Mouse (Mus musculus): ENCODE data around the gene Sytl4. TPM values are rescaled to one million over a fixed set of nuclear protein-coding genes. Genes with fewer than 3 reads are reported as not detected.

The Sytl4 gene
- total RNA-seq (2012; rRNA removed) (0.04 TPM in 2 replicates), total RNA-seq (2014; rRNA removed) (0.09 TPM in 1 of 2 replicates, not detected in the other), polyA plus RNA-seq (2012; ENCODE audit: insufficient read length, low read depth) (not detected in 2 replicates)

DNA sequence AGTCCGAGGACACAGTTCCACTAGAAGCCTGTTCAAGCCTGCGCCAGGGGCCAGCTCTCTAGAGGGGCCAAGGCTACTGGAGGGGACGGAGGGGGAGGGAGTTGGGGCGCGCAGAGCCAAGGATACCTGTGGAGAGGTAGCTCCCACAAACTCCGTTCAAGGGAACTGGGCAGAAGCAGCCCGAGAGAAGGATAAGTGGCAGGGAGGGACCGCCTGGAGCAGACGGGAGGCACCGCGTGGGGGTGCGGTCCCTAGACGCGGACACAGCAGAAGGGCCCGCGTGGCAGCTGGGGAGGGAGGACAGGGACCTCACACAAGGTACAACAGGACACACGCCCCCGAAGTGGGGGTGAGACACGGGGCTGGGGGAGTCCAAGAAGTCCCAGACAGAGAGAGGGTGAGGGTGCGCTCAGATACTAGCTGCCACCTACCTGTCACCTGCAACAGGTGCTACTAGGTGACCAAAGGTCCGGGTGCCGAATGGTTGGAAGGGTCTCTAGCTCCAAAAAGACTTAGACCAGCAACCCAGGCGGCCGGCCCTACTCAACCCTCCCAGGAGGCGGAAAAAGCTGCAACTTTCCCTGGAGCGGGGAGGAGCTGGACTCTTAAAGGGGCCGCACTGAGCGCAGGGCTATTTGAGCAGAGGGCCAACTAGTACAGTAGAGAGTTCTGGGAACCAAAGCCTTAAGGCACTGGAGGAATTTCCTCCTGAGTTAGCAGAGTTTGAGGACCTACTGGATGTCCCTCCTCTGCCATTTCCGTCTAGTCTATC, at the start of gene Sytl4:
Gene Sytl4, minus strand, starts transcription at position 582 of the 772 bp plus-strand sequence.
- no peak within 1 kb of the TSS; the same call in 1 of the 2 replicates for H3K4me2 ChIP-seq (ENCODE audit: insufficient read depth, low read depth, poor library complexity, severe bottlenecking)
- H3K4me3 ChIP-seq (replicated peaks in 1 of 3; ENCODE audit: low read depth in 2 of 3, low read length in 2 of 3, poor library complexity in 1 of 3), result no peak within 1 kb of the TSS
- H3K27ac ChIP-seq (ENCODE audit: insufficient read depth, low read depth), result no peak within 1 kb of the TSS
- TF ChIP-seq NELFE (IDR thresholded peaks at IDR 0.05; ENCODE audit: low read depth, low read length), result no peak
- no peak for TF ChIP-seq ZC3H11A (IDR thresholded peaks at IDR 0.05; ENCODE audit: low read depth, low read length)
- no peak for TF ChIP-seq HCFC1 (IDR thresholded peaks at IDR 0.05; ENCODE audit: low read depth, low read length)
- TF ChIP-seq ZMIZ1 (IDR thresholded peaks at IDR 0.05; ENCODE audit: low read depth, low read length), result no peak
- no peak for TF ChIP-seq IRF4 (IDR thresholded peaks at IDR 0.05; ENCODE audit: low read depth, low read length)
- dilution Hi-C loops (cut with MboI; ENCODE audit: extremely low pct_ligation_motif_present, extremely low pct_unique_long_range_greater_than_20kb, low sequenced_read_pairs), result no loop called here
- in situ Hi-C loops (cut with MboI; ENCODE audit: low pct_ligation_motif_present, low pct_unique_long_range_greater_than_20kb, low sequenced_read_pairs), result no loop called here
- no peak within 1 kb of the TSS for H3K9ac ChIP-seq (ENCODE audit: insufficient read depth, low read depth)
- H3K79me2 ChIP-seq (replicated peaks; ENCODE audit: control insufficient read depth, extremely low read depth, insufficient read depth, poor library complexity, severe bottlenecking), result no peaks in the 10 kb centered on the region
- H3K27me3 ChIP-seq (replicated peaks), result no peaks in the 10 kb centered on the region
- DNase-seq (ENCODE audit: extremely low read depth), result no peak
- H3K4me1 ChIP-seq (ENCODE audit: control insufficient read depth in 1 of 2, insufficient read depth in 2 of 2), result no peaks in the 10 kb centered on the region
- H3K9me3 ChIP-seq (replicated peaks; ENCODE audit: low read length), result no peaks in the 10 kb centered on the region
- H3K36me3 ChIP-seq (replicated peaks in 1 of 2; ENCODE audit: control insufficient read depth in 1 of 2, insufficient read depth in 1 of 2, low read length in 1 of 2), result no peaks in the 10 kb centered on the region

DNA sequence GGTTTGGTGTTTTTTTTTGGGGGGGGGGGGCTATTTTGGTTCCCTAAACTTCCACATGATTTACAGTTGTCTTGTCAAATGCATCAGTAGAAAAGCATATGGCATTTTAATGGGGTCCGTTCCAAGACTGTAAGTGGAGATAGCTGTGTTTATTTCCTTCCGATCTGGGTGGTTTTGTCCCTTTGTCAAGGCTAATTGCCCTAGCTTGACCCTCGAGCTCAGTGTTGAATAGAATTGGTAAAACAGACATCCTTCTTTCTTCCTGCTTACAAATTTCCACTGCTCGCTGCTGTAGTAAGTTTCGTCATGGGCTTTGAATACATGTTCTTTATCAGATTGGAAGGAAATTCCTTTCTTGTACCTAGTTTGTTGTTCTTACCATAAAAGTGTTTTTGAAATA, 39.1 kb upstream of the Sytl4 start:
- no peak for TF ChIP-seq CTCF (conservative IDR thresholded peaks at IDR 0.05 in 1 of 2, IDR thresholded peaks at IDR 0.05 in 1 of 2; ENCODE audit: low read depth in 2 of 2, low read length in 2 of 2)
- TF ChIP-seq BHLHE40 (IDR thresholded peaks at IDR 0.05; ENCODE audit: low read depth, low read length), result no peak
- TF ChIP-seq KAT2A (IDR thresholded peaks at IDR 0.05; ENCODE audit: insufficient replicate concordance, low read length), result no peak
- no peak for TF ChIP-seq MEF2A (IDR thresholded peaks at IDR 0.05; ENCODE audit: borderline replicate concordance, low read depth, low read length)
- no peak for TF ChIP-seq SIN3A (IDR thresholded peaks at IDR 0.05; ENCODE audit: low read length)
- no peak for TF ChIP-seq USF1 (IDR thresholded peaks at IDR 0.05; ENCODE audit: low read depth, low read length)
- TF ChIP-seq MXI1 (IDR thresholded peaks at IDR 0.05; ENCODE audit: low read depth, low read length), result no peak
- TF ChIP-seq JUN (IDR thresholded peaks at IDR 0.05; ENCODE audit: insufficient read depth, low read depth, low read length), result no peak
- TF ChIP-seq CHD1 (IDR thresholded peaks at IDR 0.05; ENCODE audit: low read depth, low read length), result no peak
- TF ChIP-seq GABPA (IDR thresholded peaks at IDR 0.05; ENCODE audit: insufficient replicate concordance, low read depth, low read length), result no peak
- dilution Hi-C loops (cut with MboI; ENCODE audit: extremely low pct_ligation_motif_present, extremely low pct_unique_long_range_greater_than_20kb, low sequenced_read_pairs) (no loop called here), in situ Hi-C loops (cut with MboI; ENCODE audit: low pct_ligation_motif_present, low pct_unique_long_range_greater_than_20kb, low sequenced_read_pairs) (no loop called here)
- Histone ChIP-seq H3K4me3 (replicated peaks in 1 of 3; ENCODE audit: low read depth in 2 of 3, low read length in 2 of 3, poor library complexity in 1 of 3) (no peak overlapping the region), H3K9ac (ENCODE audit: insufficient read depth, low read depth) (no peak overlapping the region), H3K27ac (ENCODE audit: insufficient read depth, low read depth) (no peak overlapping the region), H3K4me1 (ENCODE audit: control insufficient read depth in 1 of 2, insufficient read depth in 2 of 2) (no peaks in the 10 kb centered on the region), H3K9me3 (replicated peaks; ENCODE audit: low read length) (no peaks in the 10 kb centered on the region), H3K27me3 (replicated peaks) (no peaks in the 10 kb centered on the region), H3K4me2 (ENCODE audit: insufficient read depth, low read depth, poor library complexity, severe bottlenecking) (no peak overlapping the region), H3K36me3 (replicated peaks in 1 of 2; ENCODE audit: control insufficient read depth in 1 of 2, insufficient read depth in 1 of 2, low read length in 1 of 2) (no peaks in the 10 kb centered on the region), H3K79me2 (replicated peaks; ENCODE audit: control insufficient read depth, extremely low read depth, insufficient read depth, poor library complexity, severe bottlenecking) (no peaks in the 10 kb centered on the region)
- no peak for DNase-seq (ENCODE audit: extremely low read depth)
